Mouse (Mus musculus) neural tube, embryonic 14.5 days (tissue): ENCODE measurements around the gene Mcm5. TPM values are rescaled to one million over a fixed set of nuclear protein-coding genes. Genes with fewer than 3 reads are reported as not detected.

Experiments used
- polyA plus RNA-seq: library from polyadenylated mRNA; unstranded; fragments of >200 nt; fragmentation: Nextera tagmentation; extraction: Ambion mirVana; gene quantifications from 2 replicates; pipeline ENCODE4 v1.2.1, GENCODE M21; 2014

The Mcm5 gene
- polyA plus RNA-seq, 1 experiment from 2014 or later = 21.5 TPM

Other genes starting within 250 kb of the Mcm5 start
- gene Isx, start 236.4 kb upstream of the Mcm5 start, polyA plus RNA-seq = not detected in 2 replicates
- gene Hmgxb4, start 116.2 kb upstream of the Mcm5 start, polyA plus RNA-seq = 46.3 and 49.2 TPM in 2 replicates
- gene Tom1, start 75.9 kb upstream of the Mcm5 start, polyA plus RNA-seq = 34.6 and 36.1 TPM in 2 replicates
- 3.1 and 8.9 TPM in 2 replicates for gene Hmox1, start 15.9 kb upstream of the Mcm5 start, polyA plus RNA-seq
- 3.1 TPM in 2 replicates for gene Rasd2, start 104.4 kb downstream of the Mcm5 start, polyA plus RNA-seq